Mouse (Mus musculus) cerebellum, adult 2 months (tissue): Measurements from ENCODE around the gene Slk. TPM values are rescaled to one million over a fixed set of nuclear protein-coding genes. Genes with fewer than 3 reads are reported as not detected.

Experiments
- DNase-seq, 2 experiments: peaks; one replicate each; pipeline ENCODE4 v3.0.0; 2021
- H3K27ac ChIP-seq: fragments of 200-500 bp; 2 replicates; pipeline ENCODE4 v1.5.1; 2012; ENCODE audit warnings: low read length, control low read depth, inconsistent platforms; ENCODE audit not compliant: insufficient read depth
- H3K27me3 ChIP-seq: fragments of 200-500 bp; 2 replicates; pipeline ENCODE4 v1.6.1; 2012; ENCODE audit warnings: inconsistent platforms, mild to moderate bottlenecking, low read length, moderate library complexity; ENCODE audit not compliant: control insufficient read depth, insufficient read depth
- H3K4me1 ChIP-seq: fragments of 200-500 bp; 2 replicates; pipeline ENCODE4 v1.6.1; 2011; ENCODE audit warnings: low read length; ENCODE audit not compliant: control insufficient read depth, insufficient read depth
- H3K4me3 ChIP-seq: fragments of 200-500 bp; replicated peaks from 2 replicates; pipeline ENCODE3; 2011; ENCODE audit warnings: mild to moderate bottlenecking, low read depth, low read length, control low read depth; ENCODE audit not compliant: insufficient read depth
- CTCF ChIP-seq: fragments of 200-500 bp; IDR thresholded peaks from 2 replicates; pipeline ENCODE4 v1.5.1; 2011; ENCODE audit warnings: low read depth, mild to moderate bottlenecking, control low read depth, low read length, moderate library complexity, borderline replicate concordance; ENCODE audit not compliant: insufficient read depth
- POLR2A ChIP-seq: fragments of 200-500 bp; IDR thresholded peaks from 2 replicates; pipeline ENCODE4 v1.6.1; 2011; ENCODE audit warnings: low read length, control low read depth, borderline replicate concordance; ENCODE audit not compliant: insufficient read depth
- WGBS: fragments of 180-500 bp; shearing (Covaris S2); methylation state at CpG from one replicate; pipeline ENCODE4 v1.1.7; 2018; 5-methylcytosine and 5-hydroxymethylcytosine counted together
- polyA plus RNA-seq: library from polyadenylated mRNA; depleted of rRNA; stranded (reverse); fragments of >200 nt; gene quantifications from 2 replicates; pipeline ENCODE4 v1.2.3, GENCODE M21; 2012

Slk gene
- polyA plus RNA-seq, 1 experiment: 33.8 TPM

GRCm38 (mm10) chr19:47542441-47542840, 37.0 kb upstream of the Slk start:
- H3K27ac ChIP-seq: no peak overlapping the region
- 62% methylated on average over 7 of the region's 7 CpGs for WGBS
- no peak for DNase-seq

GRCm38 (mm10) chr19:47545055-47545454, 34.4 kb upstream of the Slk start:
- Histone ChIP-seq H3K27me3 (no peaks in the 10 kb centered on the region), H3K4me1 (no peaks in the 10 kb centered on the region), H3K27ac (no peak overlapping the region), H3K4me3 (no peak overlapping the region)
- no peak for TF ChIP-seq CTCF
- TF ChIP-seq POLR2A: no peak
- 82% methylated on average over 3 of the region's 3 CpGs for WGBS
- no peak for DNase-seq

More at GRCm38 (mm10) chr19:47542441-47542840, 37.0 kb upstream of the Slk start:
- Histone ChIP-seq H3K4me1 (no peaks in the 10 kb centered on the region), H3K4me3 (no peak overlapping the region), H3K27me3 (no peaks in the 10 kb centered on the region)
- TF ChIP-seq CTCF: no peak
- TF ChIP-seq POLR2A: no peak

GRCm38 (mm10) chr19:47545528-47545927, 34.0 kb upstream of the Slk start:
- Histone ChIP-seq H3K4me1 (no peaks in the 10 kb centered on the region), H3K4me3 (no peak overlapping the region), H3K27me3 (no peaks in the 10 kb centered on the region), H3K27ac (no peak overlapping the region)
- TF ChIP-seq POLR2A: no peak
- no peak for TF ChIP-seq CTCF
- DNase-seq: no peak

- no peak for DNase-seq
- H3K27me3 ChIP-seq: no peaks in the 10 kb centered on the region
- no peak overlapping the region for H3K4me3 ChIP-seq
- H3K4me1 ChIP-seq: no peaks in the 10 kb centered on the region
- 90% methylated on average over 11 of the region's 11 CpGs for WGBS
- H3K27ac ChIP-seq: no peak overlapping the region
- TF ChIP-seq POLR2A: no peak
- no peak for TF ChIP-seq CTCF
Observed at GRCm38 (mm10) chr19:47548432-47549076, 30.9 kb upstream of the Slk start.

- Histone ChIP-seq H3K4me3 (no peak overlapping the region), H3K27me3 (no peaks in the 10 kb centered on the region), H3K27ac (no peak overlapping the region), H3K4me1 (no peaks in the 10 kb centered on the region)
- no peak for DNase-seq
- WGBS: 84% methylated on average over 9 of the region's 9 CpGs
- no peak for TF ChIP-seq CTCF
- no peak for TF ChIP-seq POLR2A
Observed at GRCm38 (mm10) chr19:47549174-47549573, 30.3 kb upstream of the Slk start.

- H3K4me3 ChIP-seq: no peak overlapping the region
- no peak overlapping the region for H3K27ac ChIP-seq
- H3K27me3 ChIP-seq: no peaks in the 10 kb centered on the region
- no peaks in the 10 kb centered on the region for H3K4me1 ChIP-seq
- TF ChIP-seq CTCF: no peak
- TF ChIP-seq POLR2A: no peak
- no peak for DNase-seq
- WGBS: 77% methylated on average over 4 of the region's 4 CpGs
Observed at GRCm38 (mm10) chr19:47549584-47549983, 29.9 kb upstream of the Slk start.

GRCm38 (mm10) chr19:47559145-47559544, 20.3 kb upstream of the Slk start:
- WGBS: 89% methylated on average over 5 of the region's 5 CpGs
- H3K27ac ChIP-seq: no peak overlapping the region
- no peaks in the 10 kb centered on the region; the same call in 1 of the 2 replicates for H3K4me1 ChIP-seq

GRCm38 (mm10) chr19:47559751-47560512, 19.5 kb upstream of the Slk start:
- Histone ChIP-seq H3K4me3 (no peak overlapping the region), H3K27me3 (no peaks in the 10 kb centered on the region), H3K4me1 (no peaks in the 10 kb centered on the region; the same call in 1 of the 2 replicates), H3K27ac (no peak overlapping the region)
- TF ChIP-seq CTCF (no peak), POLR2A (no peak)
- WGBS: 45% methylated on average over 14 of the region's 14 CpGs
- peak in 1 of 2 experiments; percentile 9 for DNase-seq

More at GRCm38 (mm10) chr19:47559145-47559544, 20.3 kb upstream of the Slk start:
- no peak for DNase-seq
- no peaks in the 10 kb centered on the region for H3K27me3 ChIP-seq
- no peak for TF ChIP-seq POLR2A
- TF ChIP-seq CTCF: no peak
- H3K4me3 ChIP-seq: no peak overlapping the region
